Mouse (Mus musculus): Measurements from ENCODE around the gene Rnf25.

- TF ChIP-seq POLR2A (IDR thresholded peaks at IDR 0.05; ENCODE audit: extremely low read depth, insufficient read depth, low read length) (no peak), CTCF (IDR thresholded peaks at IDR 0.05; ENCODE audit: extremely low read depth, insufficient read depth, low read length) (no peak)
These were observed 31.5 kb upstream of the Rnf25 start for GRCm38 (mm10) chr1:74632734-74633133.
